Mouse (Mus musculus): ENCODE measurements at regions not wholly inside any gene's neighbourhood (a gene's known extent, or its start where the extent isn't known, plus 50 kb on each side); places are given as distances from the start of the nearest gene placed in this dataset.

DNA sequence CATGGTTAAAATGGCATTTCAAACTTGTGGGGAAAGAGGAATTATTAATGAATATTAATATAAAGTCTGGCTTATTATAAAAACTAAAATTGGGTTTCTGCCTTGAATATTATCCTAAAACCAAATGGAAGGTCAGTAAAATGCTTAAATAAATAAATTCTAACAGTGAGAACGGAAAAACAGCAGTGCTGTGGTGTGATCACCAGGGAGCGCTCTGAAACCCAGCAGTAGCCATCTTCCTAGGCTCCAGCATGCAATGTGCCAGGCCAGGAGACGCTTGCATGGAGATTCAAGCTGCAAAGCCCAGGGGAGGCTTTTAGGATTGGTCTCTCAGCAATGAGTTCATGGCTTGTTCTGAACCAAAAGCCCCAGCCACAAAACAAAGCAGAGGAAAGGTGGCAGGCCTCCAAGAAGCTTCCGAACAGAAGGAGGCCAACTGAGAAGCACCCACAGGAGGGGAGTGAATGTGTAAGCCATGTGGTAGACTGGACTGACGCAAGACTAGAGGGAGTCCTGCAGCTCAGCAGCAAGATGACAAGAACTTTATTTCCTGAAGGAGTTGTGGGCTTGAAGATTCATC, 52.3 kb upstream of the Bace2 start:
- in situ Hi-C loops (cut with MboI, MseI) = no loop called here
